Mouse (Mus musculus) frontal cortex, adult (tissue): ENCODE measurements around the gene Armc2.
A peak's percentile ranks its signal among the peaks of the same experiment; 100 is the strongest.

Experiments
- ATAC-seq: cut with Nextera tagmentation; 2 replicates; pipeline ENCODE4 v1.9.2; 2017; ENCODE audit warnings: mild to moderate bottlenecking, moderate library complexity, mixed read lengths; ENCODE audit not compliant: low TSS enrichment

Gene Armc2

GRCm38 (mm10) chr10:41907473-41907872 is 110.8 kb downstream of the Armc2 start:
- ATAC-seq: no peak

DNA sequence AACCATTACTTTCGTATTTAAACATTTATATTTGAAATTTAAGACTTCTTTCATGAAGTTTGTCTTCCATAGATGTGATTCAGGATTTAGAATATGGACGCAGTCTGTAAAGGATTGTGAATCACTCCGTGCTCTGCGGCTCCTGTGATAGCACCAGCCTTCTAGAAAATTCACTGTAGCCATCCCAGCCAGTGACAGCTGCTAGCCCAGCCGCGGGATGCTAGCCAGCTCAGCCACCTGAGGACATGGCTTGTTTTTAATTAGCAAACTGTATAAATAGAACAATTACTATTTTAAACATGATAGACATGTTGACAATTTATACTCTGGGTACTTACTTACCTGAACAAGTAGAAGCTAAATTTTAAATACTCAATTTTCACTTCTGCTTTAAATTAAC is 116.4 kb downstream of the Armc2 start:
- no peak for ATAC-seq

DNA sequence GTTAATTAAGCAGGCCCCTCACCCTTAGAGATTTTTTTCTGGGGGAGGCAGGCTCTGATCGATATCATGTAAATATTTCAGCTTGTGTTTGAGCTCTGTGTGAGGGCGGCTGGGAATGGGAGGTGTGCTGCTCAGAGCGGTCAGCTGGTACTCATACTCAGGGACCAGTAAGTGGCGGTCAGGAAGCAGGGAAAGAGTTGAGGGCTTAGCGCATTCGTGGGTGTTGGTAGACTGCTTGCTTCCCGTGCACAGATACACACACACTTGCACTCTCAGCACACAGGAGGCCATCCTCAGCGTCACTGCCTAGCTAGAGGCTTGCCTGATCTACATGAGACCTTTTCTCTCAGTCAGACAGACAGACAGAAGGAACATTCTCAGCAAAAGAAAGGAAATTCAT is 116.8 kb downstream of the Armc2 start:
- ATAC-seq: no peak

DNA sequence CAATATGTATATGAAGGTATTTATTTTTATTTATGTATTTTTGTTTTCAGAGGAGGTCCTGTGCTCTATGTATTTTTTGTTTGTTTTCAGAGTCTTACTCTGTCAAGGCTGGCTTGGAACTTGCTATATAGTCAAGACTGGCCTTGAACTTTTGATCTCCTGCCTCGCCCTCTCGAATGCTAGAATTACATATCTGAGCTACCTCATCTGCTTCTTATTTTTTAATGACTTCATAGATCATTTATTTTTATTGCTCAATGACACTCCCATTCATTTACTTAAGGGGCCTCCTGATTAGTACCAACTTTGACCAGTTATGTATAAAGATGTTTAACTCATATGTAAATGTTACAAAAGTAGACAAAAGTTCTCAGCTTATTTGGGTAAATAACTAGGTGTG is 121.4 kb downstream of the Armc2 start:
- no peak for ATAC-seq

DNA sequence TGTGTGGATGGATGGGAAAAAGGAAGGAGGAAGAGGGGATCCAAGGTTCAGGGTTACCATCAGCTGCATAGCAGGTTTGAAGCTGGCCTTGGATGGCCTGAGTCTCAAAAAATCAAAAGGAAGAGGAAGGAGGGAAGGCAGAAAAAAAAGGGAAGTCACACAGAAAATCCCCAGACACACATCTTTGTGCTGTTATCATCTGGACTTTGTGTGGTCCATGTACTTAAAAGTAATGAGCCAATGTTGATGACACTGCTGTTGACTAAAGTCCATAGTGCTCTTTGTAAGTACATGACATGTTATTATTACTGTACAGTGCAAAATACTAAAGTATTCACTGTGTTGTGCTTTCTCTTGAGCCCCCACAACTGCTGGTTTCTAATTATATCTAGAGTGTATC is 121.8 kb downstream of the Armc2 start:
- ATAC-seq: no peak

DNA sequence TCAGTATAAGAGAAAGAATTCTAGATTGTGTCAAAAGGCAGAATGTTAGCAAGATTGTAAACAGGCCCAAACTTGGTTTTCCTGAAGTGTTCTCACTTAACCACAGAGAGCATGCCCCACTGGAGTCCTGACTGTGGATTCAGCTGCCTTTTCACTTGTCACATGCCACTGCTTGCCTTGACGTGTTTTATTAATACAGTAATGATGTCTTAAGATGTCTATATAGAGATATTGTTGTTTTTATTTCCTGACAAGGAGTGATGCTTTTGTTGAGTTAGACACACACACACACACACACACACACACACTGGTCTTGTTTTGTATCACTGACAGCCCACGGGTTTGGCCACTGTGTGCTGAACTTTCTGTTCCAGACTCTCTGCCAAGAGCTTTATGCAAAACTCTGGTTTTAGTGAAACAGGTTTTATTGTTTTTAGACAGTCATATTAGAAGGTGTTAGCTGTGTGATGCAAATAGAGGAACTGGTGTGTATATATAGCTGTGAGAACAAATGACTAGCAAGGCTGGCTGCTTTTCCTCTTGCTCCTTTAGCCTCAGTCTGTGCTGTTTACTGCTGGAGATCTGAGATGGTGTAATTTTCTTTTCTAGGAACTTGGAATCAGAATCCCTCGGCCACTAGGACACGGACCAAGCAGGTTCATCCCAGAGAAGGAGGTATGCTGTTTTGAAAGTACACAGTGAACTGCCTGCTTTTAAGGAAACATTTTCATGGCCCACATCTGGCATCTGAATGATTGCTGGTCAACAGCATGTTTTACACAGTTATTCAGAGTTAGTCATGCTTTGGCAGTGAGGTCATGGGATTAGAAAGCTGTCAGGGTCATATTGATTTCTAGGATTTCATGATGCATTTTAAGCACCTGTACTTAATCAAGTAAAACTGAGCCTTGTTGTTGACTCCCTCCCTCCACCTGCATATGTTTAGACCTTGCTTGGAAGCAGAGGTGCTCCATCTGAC is 124.5 kb downstream of the Armc2 start:
- peak; percentile 69 for ATAC-seq

GRCm38 (mm10) chr10:41891312-41891711 is 126.9 kb downstream of the Armc2 start:
- no peak for ATAC-seq

- no peak for ATAC-seq
Observed at GRCm38 (mm10) chr10:41890537-41890936, 127.7 kb downstream of the Armc2 start.

DNA sequence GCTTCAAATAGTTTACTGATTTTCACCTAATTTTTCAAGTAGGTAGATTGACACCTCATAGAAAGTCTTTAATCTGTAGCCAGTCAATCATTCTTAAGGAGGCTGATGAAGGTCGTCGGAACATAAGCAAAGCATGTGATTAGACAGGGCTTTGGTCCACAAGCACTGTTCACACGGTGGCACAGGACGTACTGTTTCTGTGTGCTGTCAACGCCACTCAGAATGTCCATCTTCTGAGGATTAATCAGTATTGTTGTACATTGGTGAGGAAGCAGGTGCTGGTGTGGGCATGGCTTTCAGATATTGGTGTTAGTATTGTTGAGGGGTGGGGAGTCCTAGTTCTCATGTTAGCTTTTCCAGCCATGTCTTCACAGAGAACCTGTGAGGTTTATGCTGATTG is 128.7 kb downstream of the Armc2 start:
- no peak for ATAC-seq

DNA sequence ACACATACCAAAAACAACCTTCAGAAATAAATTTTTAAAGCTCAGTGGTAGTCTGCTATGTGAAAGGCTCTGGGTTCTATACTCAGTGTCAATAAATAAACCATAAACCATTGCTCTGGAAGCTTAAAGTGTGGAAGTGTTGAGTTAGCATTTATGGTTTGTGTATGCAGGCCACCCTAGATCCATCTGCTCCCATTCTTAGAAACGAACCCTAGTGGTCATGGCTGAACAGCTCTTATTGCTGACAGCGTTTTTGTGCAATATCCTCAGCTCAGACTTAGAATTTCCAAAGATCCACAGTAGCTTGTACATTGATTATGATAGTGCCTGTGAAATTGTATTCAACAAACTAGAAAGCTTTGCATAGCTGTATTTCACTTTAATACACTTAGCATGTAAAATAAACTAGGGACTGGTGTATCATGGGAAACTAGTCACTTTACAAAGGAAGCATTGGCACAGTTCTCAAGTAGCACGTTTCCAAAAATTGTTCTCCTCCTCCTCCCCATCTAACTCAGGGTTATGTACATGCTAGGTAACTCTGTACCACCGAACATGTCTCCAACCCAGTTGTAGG is 129.8 kb downstream of the Armc2 start:
- ATAC-seq: peak; percentile 25; the same call in 1 of the 2 replicates

- peak; percentile 82 for ATAC-seq
Observed at GRCm38 (mm10) chr10:41887080-41887821, 131.0 kb downstream of the Armc2 start.

GRCm38 (mm10) chr10:41883741-41884575 is 134.3 kb downstream of the Armc2 start:
- ATAC-seq: peak; percentile 62

DNA sequence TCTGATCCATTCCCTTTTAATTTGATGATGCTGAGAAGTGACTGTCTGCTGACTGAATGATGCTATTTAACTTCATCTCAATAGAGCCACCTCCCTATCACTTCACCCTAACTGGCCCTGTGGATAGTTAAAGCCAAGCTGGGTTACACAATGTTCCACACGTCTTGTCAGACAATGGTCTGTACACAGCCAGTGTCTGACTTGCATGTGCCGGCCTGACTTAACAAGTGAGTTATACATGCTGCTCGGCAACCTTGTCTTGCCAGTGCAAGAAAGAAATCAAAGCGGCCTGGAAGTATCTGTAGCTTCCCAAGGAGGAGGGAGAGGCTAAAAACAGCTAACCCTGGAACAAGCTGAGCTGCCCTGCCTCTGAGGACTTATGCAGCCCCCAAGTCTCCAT is 136.8 kb downstream of the Armc2 start:
- no peak for ATAC-seq

GRCm38 (mm10) chr10:41880777-41881176 is 137.5 kb downstream of the Armc2 start:
- ATAC-seq: no peak

DNA sequence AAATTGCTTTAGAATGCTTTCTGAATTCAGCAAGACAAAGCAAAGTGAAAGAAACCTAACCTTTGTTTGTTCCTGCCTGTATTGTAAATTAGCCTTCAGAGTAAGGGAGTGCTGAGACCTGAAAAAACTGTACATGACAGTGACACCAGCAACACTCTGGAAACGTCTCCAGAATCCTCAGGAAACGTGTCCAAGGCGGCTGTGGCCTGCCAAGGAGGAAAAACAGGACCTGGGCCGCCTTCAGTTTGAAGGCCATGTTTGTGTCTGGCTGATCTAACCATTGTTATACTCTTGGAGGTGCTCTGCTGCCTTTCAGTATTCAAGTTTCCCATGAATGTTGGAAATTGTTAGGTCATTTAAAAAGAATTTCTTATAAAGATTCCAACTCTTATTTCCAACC is 138.0 kb downstream of the Armc2 start:
- no peak for ATAC-seq

GRCm38 (mm10) chr10:41879675-41880074 is 138.6 kb downstream of the Armc2 start:
- ATAC-seq: no peak

- peak; percentile 71 for ATAC-seq
Observed at GRCm38 (mm10) chr10:41878344-41878743, 139.9 kb downstream of the Armc2 start.

DNA sequence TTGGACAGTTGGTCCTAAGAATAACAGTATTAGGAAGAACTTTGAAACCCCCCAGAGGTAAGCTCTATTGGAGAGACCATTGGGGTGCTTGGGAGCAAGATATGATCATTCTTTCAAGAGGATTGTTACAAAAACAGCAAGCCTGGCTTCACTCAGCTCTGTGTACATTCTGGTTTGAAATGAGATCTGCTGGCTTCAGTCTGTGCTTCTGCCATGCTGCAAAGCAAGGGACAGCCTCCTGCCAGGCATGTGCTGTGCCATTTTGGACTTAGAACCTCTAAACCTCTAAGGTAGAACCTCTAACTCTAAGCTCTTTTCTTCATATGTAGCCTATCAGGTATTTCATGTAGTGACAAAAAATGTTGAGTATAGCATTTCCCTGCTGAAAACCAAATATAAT is 142.6 kb downstream of the Armc2 start:
- ATAC-seq: no peak

- no peak for ATAC-seq
Observed at GRCm38 (mm10) chr10:41871564-41871963, 146.7 kb downstream of the Armc2 start.

DNA sequence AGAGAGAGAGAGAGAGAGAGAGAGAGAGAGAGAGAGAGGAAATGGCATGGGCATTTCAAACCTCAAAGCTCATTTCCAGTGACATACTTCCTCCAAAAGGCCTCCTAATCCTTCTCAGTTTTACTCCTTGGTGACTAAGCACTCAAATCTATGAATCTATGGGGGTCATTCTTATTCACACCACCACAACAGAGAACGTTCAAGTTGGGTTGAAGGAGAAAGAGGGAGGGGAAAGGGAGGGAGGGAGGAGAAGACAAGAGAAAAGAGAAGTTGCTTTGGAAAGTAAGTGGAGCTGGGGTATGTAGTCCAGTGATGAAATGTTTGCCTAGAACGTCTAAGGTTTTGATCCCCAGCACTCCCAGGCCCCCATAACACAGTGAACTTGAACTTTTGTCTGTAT is 148.1 kb downstream of the Armc2 start:
- no peak for ATAC-seq

DNA sequence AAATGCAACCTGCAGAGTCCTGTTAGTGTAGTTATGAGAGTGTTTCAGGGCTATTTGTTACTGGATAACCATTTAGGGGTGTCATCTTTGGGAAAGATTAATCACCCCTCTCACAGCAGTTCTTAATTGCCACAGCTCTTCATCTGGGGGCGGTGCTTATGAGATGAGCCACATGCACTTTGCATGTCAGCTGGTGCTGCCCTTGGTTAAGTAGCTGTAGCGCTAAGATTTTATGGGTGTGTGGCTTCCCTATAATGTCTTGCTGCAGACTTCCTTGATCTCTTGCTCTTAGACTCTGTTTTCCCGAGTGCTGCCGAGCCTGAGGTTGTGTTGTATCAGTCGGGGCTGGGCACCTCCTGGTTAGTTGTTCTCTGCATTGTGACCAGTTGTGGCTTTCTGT is 150.3 kb downstream of the Armc2 start:
- no peak for ATAC-seq

DNA sequence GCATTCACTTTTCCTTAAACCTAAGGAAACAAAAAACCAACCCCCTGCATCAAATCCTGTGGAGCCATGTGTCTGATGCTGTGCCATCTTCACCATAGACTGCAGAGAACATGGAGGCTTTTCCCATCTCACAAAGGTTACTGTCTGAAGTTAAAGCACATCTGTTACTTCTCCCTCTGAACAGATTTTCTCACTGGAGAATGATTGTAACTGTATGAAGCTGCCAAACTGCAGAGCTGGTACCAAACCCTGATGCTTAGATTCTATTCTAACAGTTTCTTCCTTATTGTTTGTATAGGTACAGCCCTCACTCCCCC is 151.4 kb downstream of the Armc2 start:
- ATAC-seq: peak; percentile 73
